Mouse (Mus musculus): Measurements from ENCODE around the gene Vdac1. TPM values are rescaled to one million over a fixed set of nuclear protein-coding genes. Genes with fewer than 3 reads are reported as not detected.

Gene Vdac1
- total and polyA plus RNA-seq, 3 experiments = 55.1 to 207 (median 127) TPM

GRCm38 (mm10) chr11:52432148-52432547 is 71.5 kb downstream of the Vdac1 start:
- Histone ChIP-seq H3K9me3 (replicated peaks) (no peaks in the 10 kb centered on the region), H3K4me3 (ENCODE audit: low read depth, low read length) (no peak overlapping the region), H3K4me1 (ENCODE audit: insufficient read depth, low read depth, low read length) (no peaks in the 10 kb centered on the region), H3K36me3 (replicated peaks) (no peaks in the 10 kb centered on the region), H3K27me3 (ENCODE audit: insufficient read depth, low read length) (peaks cover 4% of the 10 kb centered on the region; the same call in 1 of the 2 replicates)
- DNase-seq (ENCODE audit: low spot score) (no peak), ATAC-seq (ENCODE audit: extremely low read depth, insufficient number of reproducible peaks, low FRiP score, poor library complexity, severe bottlenecking) (no peak)
- no peak for TF ChIP-seq GATA2 (IDR thresholded peaks at IDR 0.05; ENCODE audit: borderline replicate concordance, low read depth, low read length)

- Histone ChIP-seq H3K36me3 (replicated peaks) (no peaks in the 10 kb centered on the region), H3K4me3 (ENCODE audit: low read depth, low read length) (no peak overlapping the region), H3K4me1 (ENCODE audit: insufficient read depth, low read depth, low read length) (no peaks in the 10 kb centered on the region), H3K9me3 (replicated peaks) (no peaks in the 10 kb centered on the region), H3K27me3 (ENCODE audit: insufficient read depth, low read length) (peaks cover 5% of the 10 kb centered on the region; the same call in 1 of the 2 replicates)
- ATAC-seq (ENCODE audit: extremely low read depth, insufficient number of reproducible peaks, low FRiP score, poor library complexity, severe bottlenecking) (no peak), DNase-seq (ENCODE audit: low spot score) (no peak)
- TF ChIP-seq TAL1 (conservative IDR thresholded peaks at IDR 0.05; ENCODE audit: low read depth, low read length) (no peak), GATA2 (IDR thresholded peaks at IDR 0.05; ENCODE audit: borderline replicate concordance, low read depth, low read length) (no peak), GATA1 (IDR thresholded peaks at IDR 0.05; ENCODE audit: borderline replicate concordance, low read length) (no peak), POLR2AphosphoS5 (IDR thresholded peaks at IDR 0.05; ENCODE audit: insufficient replicate concordance, low read depth, low read length) (no peak), CTCF (IDR thresholded peaks at IDR 0.05; ENCODE audit: low read depth, low read length) (no peak)
These were observed 72.6 kb downstream of the Vdac1 start for GRCm38 (mm10) chr11:52433076-52433796.

- no peak overlapping the region for H3K4me3 ChIP-seq (ENCODE audit: low read depth, low read length)
- no peak for ATAC-seq (ENCODE audit: extremely low read depth, insufficient number of reproducible peaks, low FRiP score, poor library complexity, severe bottlenecking)
- TF ChIP-seq GATA2 (IDR thresholded peaks at IDR 0.05; ENCODE audit: borderline replicate concordance, low read depth, low read length) (no peak), GATA1 (IDR thresholded peaks at IDR 0.05; ENCODE audit: borderline replicate concordance, low read length) (no peak), TAL1 (conservative IDR thresholded peaks at IDR 0.05; ENCODE audit: low read depth, low read length) (no peak), POLR2AphosphoS5 (IDR thresholded peaks at IDR 0.05; ENCODE audit: insufficient replicate concordance, low read depth, low read length) (no peak), CTCF (IDR thresholded peaks at IDR 0.05; ENCODE audit: low read depth, low read length) (no peak)
- H3K4me1 ChIP-seq (ENCODE audit: insufficient read depth, low read depth, low read length) = no peaks in the 10 kb centered on the region
- no peak for DNase-seq (ENCODE audit: low spot score)
- no peaks in the 10 kb centered on the region for H3K9me3 ChIP-seq (replicated peaks)
- no peaks in the 10 kb centered on the region for H3K36me3 ChIP-seq (replicated peaks)
- H3K27me3 ChIP-seq (ENCODE audit: insufficient read depth, low read length) = peaks cover 5% of the 10 kb centered on the region; the same call in 1 of the 2 replicates
These were observed 73.1 kb downstream of the Vdac1 start for GRCm38 (mm10) chr11:52433797-52434195.

- no peaks in the 10 kb centered on the region for H3K36me3 ChIP-seq (replicated peaks)
- TF ChIP-seq GATA1 (IDR thresholded peaks at IDR 0.05; ENCODE audit: borderline replicate concordance, low read length) (no peak), TAL1 (conservative IDR thresholded peaks at IDR 0.05; ENCODE audit: low read depth, low read length) (no peak), CTCF (IDR thresholded peaks at IDR 0.05; ENCODE audit: low read depth, low read length) (no peak), POLR2AphosphoS5 (IDR thresholded peaks at IDR 0.05; ENCODE audit: insufficient replicate concordance, low read depth, low read length) (no peak), GATA2 (IDR thresholded peaks at IDR 0.05; ENCODE audit: borderline replicate concordance, low read depth, low read length) (no peak)
- no peaks in the 10 kb centered on the region for H3K9me3 ChIP-seq (replicated peaks)
- no peaks in the 10 kb centered on the region for H3K4me1 ChIP-seq (ENCODE audit: insufficient read depth, low read depth, low read length)
- DNase-seq (ENCODE audit: low spot score) (no peak), ATAC-seq (ENCODE audit: extremely low read depth, insufficient number of reproducible peaks, low FRiP score, poor library complexity, severe bottlenecking) (no peak)
- H3K4me3 ChIP-seq (ENCODE audit: low read depth, low read length) = no peak overlapping the region
- peaks cover 3% of the 10 kb centered on the region; the same call in 1 of the 2 replicates for H3K27me3 ChIP-seq (ENCODE audit: insufficient read depth, low read length)
These were observed 74.8 kb downstream of the Vdac1 start for GRCm38 (mm10) chr11:52435466-52435865.

GRCm38 (mm10) chr11:52437123-52437522 is 76.5 kb downstream of the Vdac1 start:
- TF ChIP-seq GATA1 (IDR thresholded peaks at IDR 0.05; ENCODE audit: borderline replicate concordance, low read length) (no peak), GATA2 (IDR thresholded peaks at IDR 0.05; ENCODE audit: borderline replicate concordance, low read depth, low read length) (no peak), CTCF (IDR thresholded peaks at IDR 0.05; ENCODE audit: low read depth, low read length) (no peak), POLR2AphosphoS5 (IDR thresholded peaks at IDR 0.05; ENCODE audit: insufficient replicate concordance, low read depth, low read length) (no peak), TAL1 (conservative IDR thresholded peaks at IDR 0.05; ENCODE audit: low read depth, low read length) (no peak)
- DNase-seq (ENCODE audit: low spot score) = no peak
- peaks cover 12% of the 10 kb centered on the region for H3K27me3 ChIP-seq (ENCODE audit: insufficient read depth, low read length)

More at GRCm38 (mm10) chr11:52437123-52437522, 76.5 kb downstream of the Vdac1 start:
- no peak for ATAC-seq (ENCODE audit: extremely low read depth, insufficient number of reproducible peaks, low FRiP score, poor library complexity, severe bottlenecking)
- Histone ChIP-seq H3K4me3 (ENCODE audit: low read depth, low read length) (no peak overlapping the region), H3K36me3 (replicated peaks) (no peaks in the 10 kb centered on the region), H3K4me1 (ENCODE audit: insufficient read depth, low read depth, low read length) (no peaks in the 10 kb centered on the region), H3K9me3 (replicated peaks) (no peaks in the 10 kb centered on the region)

Other genes starting within 250 kb of the Vdac1 start
- gene Olfr1373, start 215.3 kb upstream of the Vdac1 start, total RNA-seq (2014; fragmentation: Nextera tagmentation) = not detected in 2 replicates
- gene Olfr1373, start 215.3 kb upstream of the Vdac1 start, total RNA-seq (2017) = not detected in 2 replicates
- gene Olfr1373, start 215.3 kb upstream of the Vdac1 start, polyA plus RNA-seq (2012) = not detected in 2 replicates
- gene Olfr1371, start 146.9 kb upstream of the Vdac1 start, total RNA-seq (2014; fragmentation: Nextera tagmentation) = not detected in 2 replicates
- 0.27 TPM in 1 of 2 replicates, not detected in the other for gene Olfr1371, start 146.9 kb upstream of the Vdac1 start, total RNA-seq (2017)
- not detected in 2 replicates for gene Olfr1371, start 146.9 kb upstream of the Vdac1 start, polyA plus RNA-seq (2012)
- 119 and 144 TPM in 2 replicates for gene Skp1a, start 128.9 kb upstream of the Vdac1 start, total RNA-seq (2014; fragmentation: Nextera tagmentation)
- 259 and 285 TPM in 2 replicates for gene Skp1a, start 128.9 kb upstream of the Vdac1 start, total RNA-seq (2017)
- 8.1 and 19.9 TPM in 2 replicates for gene Skp1a, start 128.9 kb upstream of the Vdac1 start, polyA plus RNA-seq (2012)
- gene Tcf7, start 77.8 kb upstream of the Vdac1 start, total RNA-seq (2014; fragmentation: Nextera tagmentation) = not detected in 2 replicates
- gene Tcf7, start 77.8 kb upstream of the Vdac1 start, total RNA-seq (2017) = not detected in 2 replicates
- not detected in 2 replicates for gene Tcf7, start 77.8 kb upstream of the Vdac1 start, polyA plus RNA-seq (2012)
- gene 9530068E07Rik, start 35.6 kb downstream of the Vdac1 start, total RNA-seq (2014; fragmentation: Nextera tagmentation) = 81.2 and 82.7 TPM in 2 replicates
- 53.0 and 53.8 TPM in 2 replicates for gene 9530068E07Rik, start 35.6 kb downstream of the Vdac1 start, total RNA-seq (2017)
- gene 9530068E07Rik, start 35.6 kb downstream of the Vdac1 start, polyA plus RNA-seq (2012) = 136 TPM in 2 replicates